Mouse (Mus musculus) kidney, postnatal 36 days (tissue): ENCODE results near the gene Stac3.

Experiments
- DNase-seq, 2 experiments: peaks; one replicate each; pipeline ENCODE4 v3.0.0; 2021 to 2022; ENCODE audit warnings: mixed read lengths in 2 of 2

Stac3 gene

DNA sequence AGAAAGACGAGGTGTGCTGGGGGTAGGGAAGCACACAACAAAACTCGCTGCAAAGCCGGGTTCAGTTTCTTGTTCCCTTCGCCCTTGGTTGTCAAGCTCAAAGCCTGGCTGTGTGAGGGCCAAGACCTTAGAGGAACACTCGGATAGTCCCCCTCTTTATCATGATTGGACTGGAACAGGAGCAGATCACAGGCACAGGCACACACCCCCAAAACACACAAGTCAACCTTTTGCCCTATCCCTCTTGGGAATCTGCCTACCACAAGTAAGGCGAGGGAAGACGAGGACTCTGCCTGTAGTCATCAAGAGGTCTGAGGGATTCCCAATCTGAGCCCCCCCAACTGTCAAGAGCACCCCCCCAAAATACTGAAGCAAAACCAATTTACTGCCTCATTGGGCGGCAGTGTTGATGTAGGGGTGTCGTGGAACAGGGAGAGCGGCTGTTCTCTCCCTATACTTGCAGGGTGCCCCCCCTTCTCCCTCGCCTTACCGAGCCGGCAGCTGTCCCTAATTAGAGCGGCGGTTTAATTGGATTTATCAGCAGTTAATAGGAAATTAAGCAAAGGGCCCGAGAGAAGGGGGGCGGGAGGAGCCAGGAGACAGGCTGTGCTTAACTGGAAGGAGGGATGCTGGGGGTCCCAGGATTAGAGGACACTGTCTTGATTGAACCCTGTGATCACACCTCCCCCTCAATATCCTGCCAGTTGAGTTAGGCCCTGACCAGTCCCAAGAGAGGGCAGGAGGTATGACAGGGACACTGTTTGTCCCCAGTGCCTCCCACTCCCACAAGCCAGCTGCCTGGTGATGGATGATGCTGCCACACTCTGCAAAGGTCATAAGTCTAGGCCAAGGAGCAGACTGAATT is 8.6 kb downstream of the Stac3 start:
- DNase-seq = no peak

DNA sequence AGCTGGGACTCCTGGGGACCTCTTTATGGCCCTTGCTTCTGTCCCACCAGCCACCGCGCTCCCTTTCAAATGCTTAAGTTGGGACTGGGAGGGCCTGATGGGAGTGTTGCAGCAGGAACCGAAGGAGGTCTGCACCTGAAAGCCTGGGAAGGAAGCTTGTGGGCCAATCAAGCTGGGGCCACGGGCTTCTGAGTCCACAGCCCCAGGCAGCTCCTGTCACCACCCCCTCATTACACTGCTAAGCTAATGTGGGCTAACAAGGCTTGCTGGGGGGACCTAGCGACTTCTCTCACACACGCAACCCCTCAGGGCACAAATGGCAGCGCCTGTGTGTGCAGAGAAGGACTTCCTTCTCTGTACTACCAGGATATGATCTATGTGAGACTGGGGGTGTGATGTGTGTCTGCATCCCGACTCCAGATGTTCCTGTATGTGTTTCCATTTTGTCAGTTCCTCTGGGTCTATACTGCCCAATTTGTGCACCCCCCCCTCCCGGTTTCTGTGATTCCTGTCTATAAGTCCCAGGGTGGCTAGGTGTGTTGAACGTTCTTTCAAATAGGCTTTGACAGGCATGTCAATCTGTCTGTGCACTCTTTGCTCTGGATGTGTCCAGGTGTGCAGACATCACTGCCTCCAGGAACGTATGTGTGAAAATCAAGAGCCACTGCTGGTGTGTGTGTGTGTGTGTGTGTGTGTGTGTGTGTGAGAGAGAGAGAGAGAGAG is 9.6 kb downstream of the Stac3 start:
- DNase-seq = no peak

GRCm38 (mm10) chr10:127511634-127512306 is 10.3 kb downstream of the Stac3 start:
- no peak for DNase-seq

- no peak for DNase-seq
These were observed 10.8 kb downstream of the Stac3 start for GRCm38 (mm10) chr10:127512307-127512666.

DNA sequence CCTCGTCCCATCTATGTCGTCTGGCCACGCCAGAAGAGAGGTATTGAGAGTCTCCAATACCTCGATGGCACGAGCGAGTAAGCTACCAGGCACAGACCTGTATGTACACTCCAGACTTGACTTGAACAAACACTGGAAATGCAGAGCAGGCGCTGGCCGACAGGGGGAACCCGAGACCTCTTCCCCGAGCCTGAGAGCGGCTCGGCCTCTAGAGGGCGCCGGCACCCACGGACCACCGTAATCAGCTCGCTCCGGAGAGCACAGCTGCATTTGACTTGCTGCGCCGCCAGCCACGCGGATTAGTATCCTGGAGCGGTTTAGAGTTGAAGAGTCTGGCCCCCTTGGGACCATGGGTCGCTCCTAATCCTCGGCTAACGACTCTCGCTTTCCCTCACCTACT is 11.3 kb downstream of the Stac3 start:
- peak; percentile 91 to 96 for DNase-seq

DNA sequence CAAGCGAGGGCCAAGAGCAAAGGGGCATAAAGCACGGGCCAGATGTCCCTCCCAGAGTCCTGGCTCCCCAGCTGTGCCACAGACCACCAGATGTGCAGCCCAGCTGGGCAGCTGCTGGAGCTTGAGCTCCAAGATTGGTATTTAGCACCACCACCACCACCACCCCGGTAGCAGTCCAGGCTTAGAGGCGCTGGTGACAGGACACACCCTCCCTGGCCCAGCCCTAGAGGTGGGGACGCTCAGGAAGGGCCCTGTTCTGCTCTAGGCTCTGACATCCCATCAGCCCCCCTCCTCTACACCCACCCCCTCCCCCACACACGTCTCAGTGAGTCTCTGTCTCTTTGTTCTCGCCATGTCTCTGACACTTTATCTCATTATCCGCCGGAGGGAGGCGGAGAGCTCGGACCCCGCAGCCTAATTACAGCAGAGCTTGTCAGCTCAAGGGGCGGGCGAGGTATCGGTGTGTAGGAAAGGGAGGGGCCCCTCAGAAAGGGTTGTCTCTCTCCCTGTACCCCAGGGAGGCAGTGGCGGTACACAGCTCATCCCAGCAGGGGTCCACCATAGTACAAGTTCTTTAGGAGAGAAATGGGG is 12.1 kb downstream of the Stac3 start:
- no peak for DNase-seq

DNA sequence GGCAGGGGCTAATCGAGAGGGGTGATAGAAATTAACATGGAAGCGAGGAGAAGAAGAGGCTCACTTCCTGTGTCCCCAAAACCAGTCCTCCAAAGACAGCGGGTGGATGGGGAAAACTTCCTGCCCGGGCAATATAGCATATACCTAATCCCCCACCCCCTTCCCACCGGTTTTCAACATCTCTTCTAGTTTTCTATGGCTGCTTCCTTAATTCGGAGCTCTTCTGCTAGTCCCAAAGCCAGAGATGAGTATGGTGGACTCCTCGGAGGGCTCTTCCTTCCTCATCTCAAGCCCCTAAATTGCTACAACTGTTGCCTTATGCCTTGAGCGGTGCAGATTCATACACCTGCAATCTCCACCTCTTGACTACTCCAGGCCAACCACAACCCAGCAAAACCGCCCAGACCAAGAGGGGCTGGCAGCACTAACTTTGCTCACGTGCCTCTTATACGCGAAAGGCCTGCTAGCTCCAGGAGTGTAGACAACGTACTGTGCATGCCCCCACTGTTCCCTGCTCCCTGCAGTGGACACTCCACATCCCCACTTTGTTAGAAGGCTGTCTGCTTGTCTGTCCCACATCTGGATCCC is 12.7 kb downstream of the Stac3 start:
- no peak for DNase-seq

DNA sequence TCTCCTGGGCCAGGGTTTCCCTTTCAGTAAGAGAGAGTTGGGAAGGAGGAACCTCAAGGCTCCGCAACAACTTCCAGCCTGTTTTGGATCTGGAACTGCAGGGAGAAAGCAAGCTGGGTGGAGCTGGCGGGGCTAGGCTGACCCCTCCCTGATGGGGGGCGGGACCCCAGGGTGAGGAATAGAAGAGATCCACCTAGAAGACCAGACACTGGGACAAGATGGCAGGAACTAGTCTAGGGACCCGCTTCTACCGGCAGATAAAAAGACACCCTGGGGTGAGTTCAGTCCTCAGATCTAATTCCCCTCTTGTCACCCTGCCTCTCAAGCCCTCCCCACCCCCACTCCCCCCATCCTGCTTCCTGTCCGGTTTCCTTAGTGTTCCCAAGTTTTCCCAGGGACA is 13.3 kb downstream of the Stac3 start, which contains the start of gene Ndufa4l2:
Gene Ndufa4l2 (plus strand): TSS at position 204 of the 400 bp plus-strand sequence.
- DNase-seq = peak in 1 of 2 experiments; percentile 49

DNA sequence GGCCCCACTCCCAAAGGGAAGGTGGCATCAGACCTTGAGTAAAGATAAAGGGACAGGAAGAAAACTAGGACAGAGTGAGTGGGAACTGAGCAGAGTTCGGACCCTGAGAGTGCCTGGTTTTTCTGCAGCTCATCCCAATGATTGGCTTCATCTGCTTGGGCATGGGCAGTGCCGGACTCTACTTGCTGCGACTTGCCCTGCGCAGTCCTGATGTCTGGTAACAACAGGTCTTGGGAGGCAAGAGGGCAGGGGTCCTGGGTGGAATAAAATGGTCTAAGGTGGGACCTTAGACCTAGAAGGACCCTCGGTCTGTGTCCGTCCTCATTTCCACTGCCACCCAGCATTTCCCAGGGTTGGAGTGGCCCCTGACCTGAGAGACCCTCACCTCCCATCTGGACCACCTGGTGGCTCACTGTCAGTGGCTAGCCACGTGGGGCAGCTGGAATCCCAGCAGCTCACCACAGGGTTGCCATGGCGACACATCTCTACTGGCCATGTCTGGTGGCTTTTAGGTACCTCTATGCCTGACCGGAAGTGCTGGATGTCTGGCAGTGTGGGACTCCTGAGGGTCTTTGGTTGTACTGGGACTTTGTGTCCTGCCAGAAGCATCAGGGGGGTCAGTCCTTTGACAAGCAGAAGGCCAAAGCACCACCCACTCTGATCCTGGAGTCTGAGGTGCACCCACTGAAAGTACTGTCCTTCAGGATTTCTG is 13.9 kb downstream of the Stac3 start:
- no peak for DNase-seq

DNA sequence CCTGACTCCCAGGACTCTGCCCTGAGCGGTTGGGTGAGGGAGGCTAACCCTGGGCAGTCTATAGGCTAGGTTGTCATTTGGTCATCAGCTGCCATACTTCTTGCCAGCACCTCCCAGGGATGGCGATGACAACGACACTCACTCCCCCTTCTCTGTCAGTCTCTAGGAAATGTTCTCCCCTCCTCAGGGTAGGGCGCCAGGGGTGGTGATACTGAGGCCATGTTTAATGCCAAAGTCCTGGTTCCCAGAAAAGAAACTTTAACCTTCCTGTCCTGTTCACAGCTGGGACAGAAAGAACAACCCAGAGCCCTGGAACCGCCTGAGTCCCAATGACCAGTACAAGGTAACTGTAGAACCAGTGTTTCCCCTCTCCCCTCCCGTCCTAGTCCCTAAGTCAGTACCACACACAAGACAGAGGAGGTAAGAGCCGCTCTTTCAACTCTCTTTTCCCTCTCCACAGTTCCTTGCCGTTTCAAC is 14.5 kb downstream of the Stac3 start:
- no peak for DNase-seq

- peak; percentile 35 to 69 for DNase-seq
These were observed 15.2 kb downstream of the Stac3 start for GRCm38 (mm10) chr10:127516576-127517260.

DNA sequence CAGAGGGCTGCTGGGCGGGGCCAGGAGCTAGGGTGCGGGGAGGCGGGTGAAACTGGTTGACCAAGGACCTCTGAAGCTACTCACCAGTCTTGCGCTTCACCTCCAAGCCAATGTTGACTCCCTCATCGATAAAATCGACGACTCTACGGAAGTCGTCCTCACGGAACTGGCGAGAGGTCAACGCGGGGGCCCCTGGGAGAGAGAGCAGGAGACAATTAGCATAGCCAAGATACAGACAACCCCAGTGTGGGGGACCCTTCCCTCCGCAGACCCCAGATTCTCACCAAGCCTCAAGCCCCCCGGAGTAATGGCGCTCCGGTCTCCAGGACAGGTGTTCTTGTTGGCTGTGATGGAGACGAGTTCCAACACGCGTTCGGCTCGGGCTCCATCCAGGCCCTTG is 16.5 kb downstream of the Stac3 start:
- DNase-seq = no peak

DNA sequence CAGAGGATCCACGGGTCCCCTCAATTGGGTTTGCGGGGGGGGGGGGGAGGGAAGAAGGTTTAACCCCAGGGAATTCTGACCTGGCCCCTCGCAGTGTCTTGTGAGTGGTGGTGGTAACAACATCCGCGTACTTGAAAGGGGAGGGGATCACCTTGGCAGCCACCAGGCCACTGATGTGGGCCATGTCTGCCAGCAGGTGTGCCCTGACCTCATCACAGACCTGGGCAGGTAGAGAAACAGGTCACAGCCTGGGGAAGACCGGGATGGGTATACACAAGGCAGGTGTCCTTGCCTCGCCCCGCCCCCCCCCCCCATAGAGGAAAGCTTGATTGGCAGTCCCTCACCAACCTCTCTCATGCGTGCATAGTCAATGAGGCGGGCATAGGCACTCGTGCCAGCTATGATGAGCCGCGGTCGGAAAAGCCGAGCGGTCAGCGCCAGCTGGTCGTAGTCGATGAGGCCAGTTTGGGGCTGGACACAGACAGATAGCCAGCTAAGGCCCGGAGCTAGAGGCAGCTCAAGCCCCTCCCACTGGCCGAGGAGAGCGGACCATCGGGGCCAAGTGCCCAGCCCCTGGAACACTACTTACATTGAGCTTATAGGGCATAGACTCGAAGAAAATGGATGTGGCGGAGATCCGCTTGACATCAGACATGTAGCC is 17.7 kb downstream of the Stac3 start:
- no peak for DNase-seq

DNA sequence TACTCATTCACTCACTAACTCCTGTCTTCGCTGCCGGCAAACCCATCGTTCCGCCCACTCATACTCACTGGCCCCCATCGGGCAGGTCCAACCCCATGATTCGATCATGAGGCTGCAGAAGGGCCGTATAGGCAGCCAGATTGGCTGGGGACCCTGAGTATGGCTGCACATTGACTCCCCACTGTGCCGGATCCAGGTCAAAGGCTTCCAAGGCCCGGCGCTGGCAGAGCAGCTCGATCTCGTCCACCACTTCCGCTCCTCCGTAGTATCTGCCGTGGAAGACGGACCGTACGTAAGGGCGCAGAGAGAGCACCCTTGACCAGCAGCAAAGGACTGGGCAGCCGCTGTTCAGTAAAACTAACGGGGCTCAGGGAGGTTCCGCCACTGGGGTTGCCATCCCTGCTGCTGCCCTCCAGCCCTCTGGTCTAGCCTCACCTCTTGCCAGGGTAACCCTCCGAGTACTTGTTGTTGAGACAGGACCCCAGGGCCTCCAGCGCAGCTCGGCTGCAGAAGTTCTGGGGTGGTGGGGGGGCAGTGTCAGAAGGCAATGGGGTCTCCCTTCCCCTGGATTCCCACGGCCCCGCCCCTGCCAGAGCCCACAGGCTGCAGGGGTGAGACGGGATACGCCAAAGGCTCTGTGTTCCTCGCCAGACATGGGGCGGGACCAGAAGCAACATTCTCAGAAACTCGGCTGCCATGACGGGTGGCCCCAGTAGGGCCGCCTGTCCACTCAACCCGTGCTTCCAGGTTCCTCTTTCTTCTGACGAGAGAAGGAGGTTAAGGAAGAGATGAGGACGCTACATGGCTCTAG is 18.6 kb downstream of the Stac3 start:
- DNase-seq = no peak

DNA sequence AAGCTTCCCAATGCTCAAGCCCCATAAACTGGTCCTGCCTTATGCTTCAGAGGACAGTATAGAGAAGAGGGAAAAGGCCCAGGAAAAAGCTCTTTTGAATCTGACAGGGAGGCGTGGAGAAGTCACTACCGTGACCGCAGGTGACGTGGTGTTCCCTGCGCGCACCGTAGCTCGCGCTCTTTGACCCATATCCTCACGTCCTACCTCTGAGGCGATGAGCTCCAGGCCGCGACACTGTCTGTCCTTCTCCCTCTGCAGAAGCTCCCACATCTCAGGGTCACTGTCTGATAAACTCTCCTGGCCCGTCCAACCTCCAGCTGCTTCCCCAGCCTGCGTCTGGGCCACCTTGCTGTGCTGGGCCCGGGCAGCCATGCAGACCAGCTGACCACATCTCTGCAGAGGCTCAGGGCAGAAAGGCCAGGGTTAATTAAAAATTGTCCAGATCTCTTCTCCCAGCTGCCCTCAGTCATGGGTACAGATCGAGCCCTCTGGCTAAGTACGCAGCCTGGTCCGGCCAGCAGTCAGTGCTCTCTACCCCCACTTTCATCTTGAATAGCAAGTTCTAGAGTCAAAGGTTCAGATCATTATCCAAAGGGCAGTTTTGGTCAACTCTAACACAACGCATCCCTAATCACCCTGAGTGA is 19.4 kb downstream of the Stac3 start:
- peak; percentile 66 to 79 for DNase-seq

DNA sequence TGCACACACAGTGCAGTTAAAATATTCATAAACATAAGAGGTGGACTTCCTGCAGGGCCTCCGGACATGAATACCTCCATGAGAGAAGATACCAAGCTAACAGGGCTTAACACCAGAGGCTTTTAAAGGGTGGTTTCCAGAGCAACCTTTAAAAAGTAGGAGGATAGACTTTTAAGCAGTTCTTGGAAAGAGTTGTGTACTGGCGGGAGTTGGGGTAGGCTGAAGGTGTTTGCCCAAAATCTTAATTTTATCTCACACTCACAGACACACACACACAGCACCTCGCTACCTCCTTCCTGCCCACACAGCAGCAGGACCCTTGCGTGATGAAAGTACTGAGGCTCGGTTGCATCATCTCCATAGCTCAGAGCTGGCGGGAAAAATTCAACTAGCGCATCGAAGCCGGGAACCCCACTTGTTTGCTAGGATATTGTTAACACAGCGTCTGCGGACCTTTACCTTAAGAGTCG is 20.2 kb downstream of the Stac3 start:
- DNase-seq = no peak

DNA sequence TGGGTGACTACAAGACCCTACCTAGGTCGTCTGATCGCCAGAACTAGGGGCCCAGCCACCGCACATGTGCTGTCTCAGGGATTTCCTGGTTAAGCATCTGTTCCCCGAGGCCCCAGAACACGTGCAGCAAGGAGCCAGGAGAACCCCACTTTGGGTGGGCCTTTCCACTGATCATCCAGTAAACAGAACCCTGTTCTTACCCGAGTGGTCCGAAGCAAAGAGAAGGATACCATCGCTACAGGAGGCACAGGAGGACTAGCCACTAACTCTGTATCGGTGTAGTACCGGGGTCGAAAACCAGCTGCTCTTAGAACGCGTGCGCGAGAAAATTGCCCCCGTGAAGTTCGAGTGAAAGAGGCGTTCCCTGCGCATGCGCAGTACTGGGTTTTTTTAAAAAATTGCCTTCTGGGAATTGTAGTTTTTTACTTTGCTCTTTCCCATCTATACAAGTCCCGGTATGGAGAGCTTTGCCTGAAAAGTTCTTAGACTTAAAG is 20.6 kb downstream of the Stac3 start, which contains the start of gene Shmt2:
Gene Shmt2 (minus strand): TSS at position 357 of the 494 bp plus-strand sequence.
- DNase-seq = peak; percentile 90 to 92

- DNase-seq = no peak
These were observed 23.3 kb downstream of the Stac3 start for GRCm38 (mm10) chr10:127524646-127525255.
